Mouse (Mus musculus) neural tube, embryonic 10.5 days (tissue): ENCODE measurements at regions not wholly inside any gene's neighbourhood (a gene's known extent, or its start where the extent isn't known, plus 50 kb on each side); places are given as distances from the start of the nearest gene placed in this dataset.
A peak's percentile ranks its signal among the peaks of the same experiment; 100 is the strongest.
"Not testable (repeated sequence)": the region's sequence is repeated elsewhere in the genome, so short reads cannot be mapped to it uniquely, and the experiment has no call there.

Experiments used
- DNase-seq: peaks from one replicate; pipeline ENCODE4 v3.0.0-alpha.2; 2017; ENCODE audit warnings: low spot score; ENCODE audit errors: extremely low spot score

DNA sequence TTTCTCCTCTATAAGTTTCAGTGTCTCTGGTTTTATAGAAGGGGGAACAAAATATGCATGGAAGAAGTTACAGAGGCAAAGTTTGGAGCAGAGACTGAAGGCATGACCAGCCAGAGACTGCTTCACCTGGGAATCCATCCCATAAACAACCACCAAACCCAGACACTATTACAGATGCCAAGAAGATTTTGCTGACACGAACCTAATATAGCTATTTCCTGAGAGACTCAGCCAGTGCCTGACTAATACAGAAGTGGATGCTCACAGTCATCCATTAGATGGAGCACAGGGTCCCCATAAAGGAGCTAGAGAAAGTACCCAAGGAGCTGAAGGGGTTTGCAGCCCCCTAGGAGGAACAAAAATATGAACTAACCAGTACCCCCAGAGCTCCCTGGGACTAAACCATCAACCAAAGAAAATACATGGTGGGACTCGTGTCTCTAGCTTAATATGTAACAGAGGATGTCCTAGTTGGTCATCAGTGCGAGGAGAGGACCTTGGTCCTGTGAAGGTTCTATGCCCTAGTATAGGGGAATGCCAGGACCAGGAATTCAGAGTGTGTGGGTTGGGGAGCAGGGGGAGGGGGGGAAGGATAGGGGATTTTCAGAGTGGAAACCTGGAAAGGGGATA is 621.2 kb upstream of the Msl3l2 start:
- not testable (repeated sequence) for DNase-seq

DNA sequence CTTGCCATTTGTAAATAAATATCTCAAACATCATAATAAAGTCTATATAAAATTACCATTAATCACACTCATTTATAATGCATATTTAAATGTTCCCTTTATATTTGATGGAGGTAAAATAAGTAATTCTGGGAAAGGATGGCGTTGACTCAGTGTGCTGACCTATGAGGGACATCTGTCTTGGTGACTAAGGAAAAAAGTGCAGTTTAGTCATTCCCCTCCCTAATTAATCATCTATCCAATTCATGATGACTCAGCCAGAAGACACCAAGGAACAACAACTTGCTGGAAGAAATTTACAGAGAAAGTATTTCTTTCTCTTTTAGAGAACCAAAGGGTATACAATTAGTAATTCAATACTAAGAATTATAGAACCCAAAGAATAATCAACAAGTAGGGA is 584.0 kb upstream of the Msl3l2 start:
- no peak for DNase-seq

DNA sequence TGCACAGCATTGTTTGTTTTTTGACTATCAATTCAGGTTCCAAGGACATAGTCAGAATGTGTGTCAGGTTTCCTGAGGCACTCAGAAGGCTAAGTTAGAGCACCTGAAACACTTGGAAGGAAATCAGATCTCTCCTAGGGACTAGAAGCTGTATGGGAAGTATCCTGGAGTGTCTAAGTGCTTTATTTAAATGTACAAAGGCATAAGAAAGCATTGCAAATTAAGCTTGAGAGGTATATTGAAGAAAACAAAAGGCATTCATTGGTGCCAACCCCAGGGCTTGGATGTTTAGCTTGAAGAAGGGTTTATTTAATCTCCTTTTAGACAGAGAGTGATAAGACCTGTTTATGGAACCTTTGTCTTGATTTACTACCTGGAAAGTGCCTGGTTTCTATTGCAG is 569.3 kb upstream of the Msl3l2 start:
- no peak for DNase-seq

DNA sequence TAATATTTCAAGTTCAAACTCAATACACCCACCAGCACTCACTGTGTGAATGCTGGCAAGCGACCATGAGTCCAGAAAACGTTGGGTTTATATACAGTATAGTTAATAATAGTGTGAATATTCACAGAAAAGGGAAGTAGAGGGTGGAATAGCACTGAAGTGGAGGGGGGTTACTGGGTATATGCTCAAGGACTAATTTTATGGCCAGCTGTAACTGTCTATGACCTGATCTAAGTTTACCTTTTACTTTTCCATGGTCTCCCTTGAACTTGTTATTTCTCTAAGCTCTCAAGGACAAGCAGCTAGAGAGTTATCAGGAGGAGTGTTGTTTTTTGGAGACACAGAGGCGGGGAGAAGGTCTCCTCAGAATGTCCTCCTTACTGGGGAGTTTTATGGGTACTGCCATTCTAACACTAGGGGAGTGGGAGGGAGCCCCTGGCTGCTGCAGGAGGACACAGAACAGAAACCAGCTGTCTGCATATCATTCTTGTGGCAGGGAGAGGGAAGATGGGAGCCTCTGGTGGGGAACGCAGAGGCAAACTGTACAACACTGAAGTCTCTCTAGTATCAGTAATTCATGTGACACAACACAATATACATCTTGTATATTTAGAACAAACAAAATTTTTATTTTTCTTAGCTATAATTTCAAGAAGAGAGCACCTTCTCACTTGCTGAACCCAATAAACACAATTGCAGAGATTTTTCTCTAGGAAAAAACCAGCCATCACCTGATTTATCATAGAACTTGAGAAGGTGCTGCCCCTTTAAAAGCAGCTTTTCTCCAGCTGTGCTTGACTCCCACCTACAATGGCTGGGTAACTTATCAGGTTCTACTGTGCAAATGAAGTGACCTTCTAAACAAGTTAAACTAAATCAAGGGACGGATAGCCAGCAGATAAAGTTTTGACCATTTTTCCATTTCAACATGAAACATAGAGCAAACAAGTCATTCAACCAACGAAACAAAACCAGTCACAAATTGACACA is 560.0 kb upstream of the Msl3l2 start:
- DNase-seq, result no peak

DNA sequence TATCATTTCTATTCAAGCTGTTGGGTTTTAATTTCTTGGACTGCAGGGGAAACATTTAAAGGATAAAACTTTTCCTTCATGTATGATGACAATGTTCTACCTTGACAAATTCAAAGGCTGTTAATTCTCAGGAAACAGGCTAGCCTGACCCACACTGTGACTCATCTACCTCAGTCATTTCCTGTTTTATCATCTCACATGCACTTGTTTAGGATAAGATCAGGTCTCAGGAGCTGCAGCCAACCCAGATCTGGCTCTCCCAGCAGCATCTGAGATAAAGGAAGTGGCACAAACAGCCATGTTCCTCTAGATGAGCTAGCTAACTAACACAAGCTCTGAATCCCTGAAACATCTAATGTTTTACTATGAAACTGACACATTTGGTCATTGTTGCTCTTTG is 541.8 kb upstream of the Msl3l2 start:
- DNase-seq, result no peak

DNA sequence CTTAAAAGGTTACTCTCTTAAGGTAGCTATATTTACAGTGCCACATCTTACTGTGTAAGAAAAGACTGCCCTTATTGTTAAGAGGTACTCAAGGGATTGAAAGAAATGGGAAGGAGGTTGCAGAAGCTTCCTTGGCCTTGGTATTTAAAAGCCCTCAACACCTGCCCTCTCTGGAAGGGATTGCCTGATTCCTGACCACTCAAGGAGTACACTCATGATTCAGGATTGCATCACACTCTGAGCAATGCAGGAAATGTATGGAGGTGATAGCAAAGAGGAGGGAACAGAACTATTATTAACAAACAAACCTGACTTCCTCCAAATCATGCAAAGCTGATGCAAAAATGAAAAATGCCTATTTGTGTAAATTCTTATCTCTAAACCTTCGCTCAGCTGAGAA is 534.0 kb upstream of the Msl3l2 start:
- no peak for DNase-seq

DNA sequence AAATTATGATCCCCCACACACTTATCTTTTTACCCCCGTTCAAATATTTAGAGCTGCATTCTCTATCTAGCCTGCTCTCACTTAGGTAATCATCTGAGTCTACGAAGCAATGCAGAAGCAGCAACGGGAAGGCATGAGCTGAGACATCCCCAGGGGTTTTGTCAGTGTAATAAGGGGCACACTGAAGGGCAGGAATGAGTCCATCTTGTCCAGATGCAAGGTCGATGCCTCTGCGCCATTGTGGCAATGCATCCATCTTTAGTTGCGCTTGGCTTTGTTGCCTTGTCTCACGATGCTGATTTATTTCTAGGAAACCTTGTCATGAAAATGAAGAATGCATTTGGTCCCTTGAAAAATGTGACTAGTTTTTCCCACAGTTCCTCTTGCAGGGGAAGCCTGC is 515.7 kb upstream of the Msl3l2 start:
- DNase-seq, result peak; percentile 16

DNA sequence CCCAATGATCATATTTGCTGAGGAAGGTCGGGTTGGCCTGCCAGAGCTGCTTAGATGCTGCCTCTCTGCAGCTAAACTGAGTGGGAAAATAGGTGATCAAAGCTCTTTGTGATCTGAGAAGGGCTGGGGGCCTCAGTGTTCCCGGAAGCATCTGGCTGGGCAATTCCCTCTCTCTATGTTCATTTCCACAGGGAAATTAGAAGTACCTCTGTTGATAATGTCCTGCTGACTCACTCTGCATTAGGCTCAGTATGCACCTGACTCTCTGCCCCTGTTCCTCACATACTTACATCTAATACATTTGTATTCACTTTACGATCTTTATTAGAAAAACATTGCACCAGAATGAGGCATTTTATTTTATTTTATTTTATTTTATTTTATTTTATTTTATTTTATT is 514.8 kb upstream of the Msl3l2 start:
- DNase-seq, result no peak

DNA sequence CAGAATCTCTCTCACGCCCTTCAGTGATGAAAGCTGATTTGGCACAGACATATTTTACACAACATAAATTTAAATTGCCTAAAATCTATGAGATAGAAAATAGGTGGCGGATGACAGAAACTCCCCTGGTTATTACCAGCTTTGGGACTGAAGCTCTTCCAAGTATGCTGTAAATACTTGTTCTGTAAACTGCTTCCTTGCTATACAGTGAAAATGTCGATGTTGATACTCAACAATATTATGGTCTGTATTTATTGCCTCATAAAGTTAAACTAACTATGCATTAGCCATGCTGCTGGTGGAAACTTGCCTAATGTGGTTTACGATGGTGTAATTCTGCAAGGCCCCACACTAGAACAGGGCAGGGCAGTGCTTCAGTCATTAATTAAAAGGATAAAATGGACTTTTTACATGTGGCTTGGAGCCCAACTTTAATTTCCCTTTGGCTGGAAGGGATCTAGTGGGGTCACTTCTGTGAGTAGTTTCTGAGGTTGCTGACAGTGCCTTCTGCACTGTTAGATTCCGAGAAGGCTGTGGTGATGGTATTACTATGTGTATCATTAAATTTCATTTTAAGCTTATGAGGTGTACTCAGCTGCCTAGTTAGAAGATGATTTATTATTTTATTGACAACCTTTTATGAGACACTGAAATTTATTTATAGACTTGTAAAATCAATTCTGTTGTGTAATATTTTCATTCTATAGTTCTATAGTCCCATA is 482.0 kb upstream of the Msl3l2 start:
- DNase-seq, result no peak

DNA sequence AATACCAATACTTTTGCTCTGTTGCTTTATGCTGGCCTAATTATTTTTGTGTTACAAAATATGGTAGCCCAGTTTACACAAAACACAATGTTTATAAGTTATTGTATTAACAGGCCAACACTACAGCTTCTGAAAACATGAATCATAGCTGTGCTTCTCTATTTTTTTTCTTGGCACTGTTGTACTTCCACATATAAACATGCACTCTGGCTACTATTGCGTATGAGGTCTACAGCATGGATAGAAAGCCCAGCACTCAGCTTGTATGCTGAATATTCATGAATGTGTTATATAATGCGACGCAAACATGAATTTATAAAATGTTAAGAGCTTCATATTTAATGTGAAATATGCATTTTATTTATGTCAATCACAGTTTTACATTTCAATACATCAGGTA is 465.4 kb upstream of the Msl3l2 start:
- no peak for DNase-seq
